Comparison of ENCODE assay signal across 23 mouse cellular contexts in the genomic region with DNA sequence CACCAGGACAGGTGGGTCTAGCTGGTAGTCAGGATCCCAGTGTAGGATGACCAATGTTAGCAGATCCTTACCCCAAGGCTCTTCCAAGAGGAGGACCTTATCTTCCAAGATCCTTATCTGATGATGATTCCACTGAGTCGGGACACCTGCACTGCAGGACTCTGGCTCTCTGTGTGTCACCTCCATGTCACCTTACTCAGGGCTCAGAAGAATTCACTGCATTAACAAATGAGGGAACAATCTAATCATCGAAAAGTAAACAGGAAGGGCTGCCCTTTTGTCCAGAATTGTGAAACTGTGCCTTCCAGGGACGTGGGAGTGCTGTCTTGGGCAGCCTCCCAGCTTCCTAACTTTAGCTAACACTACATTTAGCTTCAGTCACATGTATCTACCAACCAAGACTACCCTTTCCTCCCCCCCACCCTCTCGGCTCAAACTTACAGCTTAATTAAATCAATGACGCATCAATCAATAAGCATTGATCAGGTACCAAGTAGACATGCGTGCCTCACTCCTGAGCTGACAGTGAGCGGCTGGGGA. TPM values are rescaled to one million over a fixed set of nuclear protein-coding genes. Genes with fewer than 3 reads are reported as not detected.
A peak's percentile ranks its signal among the peaks of the same experiment; 100 is the strongest.
DNase-seq lines count a peak whose midpoint lies in the region; ATAC-seq and TF ChIP-seq lines count a peak whose summit lies in the region.
"Had no signal": no experiment of that assay in that cellular context is flagged by ENCODE, and none has a peak within 500 bp of the region (broad histone marks: within the 10 kb centered on the region; RNA-seq: fewer than 3 reads in every experiment).

No protein-coding gene starts in this region.

- WGBS in lung, embryonic 14.5 days, result 45% methylated on average over 7 of the region's 7 CpGs

- DNase-seq in kidney, adult 9 months, result peak; percentile 14
- DNase-seq in kidney, adult 8-10 months, result no peak
- no peak for DNase-seq in lung, embryonic 14.5 days
- DNase-seq in lung, postnatal 4 days, result no peak
- peak; percentile 4 to 5 for DNase-seq in frontal cortex, postnatal 14 days (ENCODE audit: low spot score in 2 of 2)
- DNase-seq in right cerebral cortex, postnatal 36 days (ENCODE audit: low spot score in 2 of 2), result peak; percentile 3 to 10
- DNase-seq in layer of hippocampus, postnatal 25 days (ENCODE audit: extremely low spot score in 1 of 2, low spot score in 1 of 2), result no peak
- DNase-seq: adrenal gland, adult 2 months; cerebellum, adult 11-12 months; thymus, postnatal 4 days had no signal

- peak; percentile 35; the same call in 1 of the 2 replicates for ATAC-seq in lung, embryonic 14.5 days (ENCODE audit: insufficient read depth)
- ATAC-seq: inflammation-experienced regulatory T-cells, adult 6 months had no signal

- no peaks in the 10 kb centered on the region for H3K4me1 ChIP-seq in lung, embryonic 14.5 days (ENCODE audit: insufficient read depth)
- H3K4me1 ChIP-seq: heart, embryonic 15.5 days; neural tube, embryonic 13.5 days had no signal

- H3K4me3 ChIP-seq in lung, embryonic 14.5 days (ENCODE audit: low read depth, low read length), result no peak overlapping the region
- H3K4me3 ChIP-seq: heart, embryonic 15.5 days; hindbrain, embryonic 10.5 days; liver, embryonic 15.5 days; neural tube, embryonic 13.5 days had no signal

- no peaks in the 10 kb centered on the region for H3K36me3 ChIP-seq in lung, embryonic 14.5 days (ENCODE audit: insufficient read depth)
- H3K36me3 ChIP-seq: heart, embryonic 15.5 days; hindbrain, embryonic 10.5 days; liver, embryonic 15.5 days; neural tube, embryonic 13.5 days had no signal

- TF ChIP-seq CTCF in lung, embryonic 14.5 days (IDR thresholded peaks at IDR 0.05; ENCODE audit: low read depth), result no peak

- H3K27ac ChIP-seq in lung, embryonic 14.5 days (ENCODE audit: low read depth), result no peak overlapping the region
- H3K27ac ChIP-seq: heart, embryonic 15.5 days; hindbrain, embryonic 10.5 days; liver, embryonic 15.5 days; neural tube, embryonic 13.5 days had no signal

- H3K4me2 ChIP-seq in lung, embryonic 14.5 days, result no peak overlapping the region
- H3K4me2 ChIP-seq: heart, embryonic 15.5 days; liver, embryonic 15.5 days; neural tube, embryonic 13.5 days had no signal

- no peaks in the 10 kb centered on the region for H3K9me3 ChIP-seq in lung, embryonic 14.5 days (ENCODE audit: low read depth, low read length)
- H3K9me3 ChIP-seq: heart, embryonic 15.5 days; hindbrain, embryonic 10.5 days; liver, embryonic 15.5 days; neural tube, embryonic 13.5 days had no signal

- H3K27me3 ChIP-seq in lung, embryonic 14.5 days (ENCODE audit: insufficient read depth, low read length), result no peaks in the 10 kb centered on the region
- H3K27me3 ChIP-seq: heart, embryonic 15.5 days; liver, embryonic 15.5 days; neural tube, embryonic 13.5 days had no signal

- no peak overlapping the region for H3K9ac ChIP-seq in lung, embryonic 14.5 days
- H3K9ac ChIP-seq: heart, embryonic 15.5 days; liver, embryonic 15.5 days; neural tube, embryonic 13.5 days had no signal

RNA-seq across cellular contexts. Expression of gene Gm11060, which starts 33.2 kb away (rescaled TPM):
- not detected in 2 replicates for polyA plus RNA-seq in lung, embryonic 14.5 days (2014; fragmentation: Nextera tagmentation; extraction: Ambion mirVana)
- total RNA-seq in layer of hippocampus, postnatal 25 days (2021), result not detected
- total RNA-seq: adrenal gland, adult 2 months; granulocyte monocyte progenitor cell, adult 5-6 weeks; layer of hippocampus, adult 18-20 months; left cerebral cortex, postnatal 10 days; megakaryocyte-erythroid progenitor cell, adult 5-6 weeks had no signal
- polyA plus RNA-seq: adrenal gland, adult 2 months; brain, embryonic 14.5 days; C2C12; embryonic facial prominence, embryonic 11.5 days; heart, embryonic 15.5 days; hindbrain, embryonic 10.5 days; inflammation-experienced regulatory T-cells, adult 6 months; liver, embryonic 15.5 days; neural tube, embryonic 13.5 days; testis, adult 2 months had no signal

RNA-seq across cellular contexts. Expression of gene Eif3m, which starts 41.8 kb away (rescaled TPM):
- polyA plus RNA-seq in lung, embryonic 14.5 days (2014; fragmentation: Nextera tagmentation; extraction: Ambion mirVana), result 321 and 324 TPM in 2 replicates
- total RNA-seq in layer of hippocampus, postnatal 25 days (2021), result 100 to 1,000 TPM in 1 of 2 experiments, 10 to 100 TPM in 1; 87.4 to 106 TPM

Comparison
In these comparisons a context has a peak if more than half of its experiments do, and no peak if none do; other contexts are left out.
1. DNase-seq: peak in kidney, adult 9 months (single experiment), frontal cortex, postnatal 14 days (2 of 2) and right cerebral cortex, postnatal 36 days (2 of 2); none in kidney, adult 8-10 months (0 of 2), lung, embryonic 14.5 days (single experiment), lung, postnatal 4 days (0 of 2) and layer of hippocampus, postnatal 25 days (0 of 2).